Mouse (Mus musculus) retina, adult 2 months (tissue): ENCODE results near the gene Asic2.

Experiments
- DNase-seq: peaks from one replicate; pipeline ENCODE4 v3.0.0-alpha.2; 2012; ENCODE audit warnings: low read depth, low spot score

The Asic2 gene

DNA sequence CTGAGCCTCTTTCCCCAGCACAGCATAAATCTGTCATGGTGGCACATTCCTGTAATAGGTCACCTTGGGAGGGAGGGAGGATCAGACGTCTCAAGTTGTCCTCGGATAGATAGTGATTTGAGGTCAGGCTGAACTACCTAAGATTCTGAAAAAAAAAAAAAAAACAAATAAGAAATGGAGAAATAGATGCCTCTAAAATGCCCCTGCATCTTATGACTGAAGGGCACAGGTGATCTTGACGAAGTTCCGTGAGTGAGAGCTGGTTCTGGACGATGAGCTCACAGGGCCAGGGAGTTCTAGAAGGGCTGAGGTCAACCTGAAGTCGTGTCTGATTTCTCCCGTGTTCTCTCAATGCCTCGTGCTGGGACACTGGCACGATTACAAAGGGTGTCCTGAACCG lies 1110.2 kb downstream of the Asic2 start, which contains the start of gene Spaca3:
TSS of gene Spaca3 (plus strand) at position 301 of the 400 bp plus-strand sequence.
- no peak for DNase-seq

DNA sequence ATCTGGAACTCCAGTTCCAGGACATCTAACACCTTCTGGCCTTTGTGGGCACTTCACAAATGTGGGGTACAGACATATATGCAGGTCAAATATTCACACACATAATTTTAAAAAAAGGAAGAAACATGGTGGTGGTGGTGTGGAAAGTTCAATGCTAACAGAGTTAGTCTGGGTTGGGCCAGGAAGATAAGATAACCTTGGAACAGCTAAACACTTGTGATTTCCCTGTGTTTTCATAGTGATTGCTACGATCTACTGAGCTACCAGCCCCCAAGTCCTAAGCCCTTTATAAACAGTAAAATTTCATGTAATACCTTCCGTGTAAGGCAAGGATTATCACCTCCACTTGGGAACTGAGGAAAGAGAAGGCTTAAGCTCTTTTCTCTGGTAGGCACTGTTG lies 1111.4 kb downstream of the Asic2 start:
- DNase-seq = no peak

DNA sequence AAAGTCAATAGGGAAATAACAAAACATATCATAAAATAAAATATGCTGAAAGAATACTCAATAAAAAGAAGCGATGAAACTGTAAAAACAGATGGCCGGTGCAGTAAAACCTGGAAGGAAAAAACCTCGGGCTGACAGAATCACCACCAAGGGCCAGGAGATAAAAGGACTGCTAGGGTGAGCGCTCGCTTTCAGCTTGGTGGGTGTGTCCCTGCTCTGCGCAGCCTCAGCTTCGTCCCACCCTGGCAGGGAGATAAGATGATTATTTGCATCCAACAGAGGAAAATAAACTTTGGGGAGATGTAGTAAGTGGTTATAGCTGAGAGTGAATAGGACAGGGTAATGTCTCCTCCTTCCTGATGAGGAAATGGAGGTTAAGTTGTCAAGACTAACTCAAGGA lies 1113.3 kb downstream of the Asic2 start:
- DNase-seq = no peak

DNA sequence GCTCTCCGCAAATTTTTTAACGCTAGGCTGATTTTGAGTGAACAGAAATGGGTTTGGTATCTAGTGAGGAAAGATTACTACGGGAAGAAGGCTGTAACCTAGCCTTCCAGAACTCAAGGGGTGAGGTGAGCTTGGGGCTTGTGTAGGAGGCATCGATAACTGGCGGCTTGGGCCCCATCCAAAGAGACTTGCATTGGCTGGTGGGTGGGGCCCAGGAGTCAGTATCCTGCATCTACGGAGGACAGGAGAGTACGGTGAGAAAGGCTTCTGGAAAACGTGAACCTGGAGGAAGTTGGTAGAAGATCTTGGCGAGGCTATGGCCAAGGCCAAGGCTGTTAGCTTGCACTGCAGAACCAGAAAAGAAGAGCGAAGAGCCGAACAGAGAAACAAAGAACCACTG lies 1113.8 kb downstream of the Asic2 start:
- no peak for DNase-seq

DNA sequence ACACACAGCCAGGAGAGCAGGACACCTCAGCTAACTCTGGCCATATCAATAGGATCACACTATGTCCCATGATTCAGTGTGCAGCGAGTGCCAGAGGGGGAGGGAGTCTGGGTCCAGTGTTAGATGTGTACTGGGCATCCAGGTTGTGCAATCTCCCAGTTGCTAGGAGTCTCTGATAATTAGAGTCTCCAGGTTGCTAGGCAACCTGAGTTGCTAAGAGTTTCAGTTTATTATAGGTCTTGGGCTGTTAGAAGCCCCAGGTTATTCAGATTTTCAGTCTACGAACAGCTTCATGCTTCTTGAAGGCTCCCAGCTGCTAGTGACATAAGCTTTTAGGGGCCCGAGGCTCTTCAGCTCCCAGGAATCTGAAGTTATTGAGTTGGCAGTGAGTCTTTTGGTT lies 1115.2 kb downstream of the Asic2 start:
- DNase-seq = no peak

DNA sequence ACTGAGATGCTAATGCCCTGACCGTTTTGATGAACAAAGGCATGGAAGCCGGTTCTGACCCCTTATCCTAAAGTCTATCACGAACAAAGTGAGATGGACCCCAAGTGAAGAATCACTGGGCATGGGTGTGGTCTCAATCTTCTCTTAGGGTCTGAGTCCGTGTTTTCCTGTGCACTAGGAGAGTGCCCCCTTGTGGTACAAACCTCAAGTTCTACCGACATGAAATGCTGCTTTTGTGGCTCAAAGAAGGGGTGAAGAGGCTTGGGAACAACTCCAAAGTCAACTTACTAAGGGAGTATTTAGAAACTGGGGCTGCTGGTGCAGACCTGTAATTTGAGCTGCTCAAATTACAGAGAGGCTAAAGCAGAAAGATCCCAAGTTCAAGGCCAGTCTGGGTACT lies 1116.4 kb downstream of the Asic2 start:
- DNase-seq = no peak

DNA sequence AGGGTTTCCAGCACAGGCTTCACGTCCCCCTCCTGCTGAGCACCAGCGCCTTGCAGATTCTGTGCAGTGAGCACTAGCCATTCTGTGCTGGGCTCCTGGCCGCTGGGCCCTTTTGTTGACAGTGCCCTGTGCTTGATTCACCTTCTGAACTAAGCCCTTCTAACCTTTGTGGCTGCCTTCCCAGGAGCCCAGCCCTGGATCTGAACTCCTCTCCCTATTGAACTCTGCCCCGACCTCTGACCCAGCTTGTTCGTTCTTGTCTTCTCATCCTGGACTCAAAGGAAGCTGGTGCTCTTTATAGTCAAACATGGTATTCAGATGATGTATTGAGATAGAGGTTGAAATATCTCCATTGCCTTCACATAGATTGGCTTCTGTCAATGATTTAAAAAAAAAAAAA lies 1120.1 kb downstream of the Asic2 start:
- no peak for DNase-seq

DNA sequence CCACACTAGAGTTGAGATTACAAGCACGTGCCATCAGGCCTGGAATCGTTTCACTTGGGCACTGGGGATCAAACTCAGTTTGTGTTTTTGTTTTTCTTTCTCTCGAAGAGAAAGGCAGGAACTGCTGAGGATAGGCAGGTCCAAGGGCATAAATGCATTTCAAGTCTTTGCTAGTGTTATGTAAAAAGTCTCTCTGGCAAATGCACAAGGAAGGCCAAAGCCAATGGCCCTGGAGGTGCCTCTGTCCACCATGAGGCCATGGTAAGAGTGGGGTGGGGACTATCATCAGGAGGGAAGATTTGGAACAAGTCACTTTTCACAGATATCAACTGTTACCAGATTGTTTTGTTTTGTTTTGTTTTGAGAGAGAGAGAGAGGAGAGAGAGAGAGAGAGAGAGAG lies 1122.1 kb downstream of the Asic2 start:
- no peak for DNase-seq

DNA sequence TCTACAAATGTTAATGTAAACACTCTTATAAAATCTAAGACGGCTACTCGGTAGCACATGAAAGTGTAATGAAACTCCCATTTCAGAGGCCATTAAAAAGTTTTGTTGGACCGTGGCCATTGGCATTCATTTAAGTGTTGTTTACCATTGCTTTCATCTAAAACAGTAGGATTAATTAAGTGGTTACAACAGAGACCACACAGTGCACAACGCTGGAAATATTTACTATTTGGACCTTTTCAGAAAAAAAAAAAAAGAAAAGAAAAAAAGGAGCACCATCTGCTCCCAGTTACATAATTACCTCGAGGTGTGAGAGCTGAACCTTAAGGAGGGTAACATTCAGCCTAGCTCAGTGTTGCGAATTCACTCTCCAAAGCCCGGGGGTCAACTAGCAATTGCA lies 1122.8 kb downstream of the Asic2 start:
- no peak for DNase-seq

DNA sequence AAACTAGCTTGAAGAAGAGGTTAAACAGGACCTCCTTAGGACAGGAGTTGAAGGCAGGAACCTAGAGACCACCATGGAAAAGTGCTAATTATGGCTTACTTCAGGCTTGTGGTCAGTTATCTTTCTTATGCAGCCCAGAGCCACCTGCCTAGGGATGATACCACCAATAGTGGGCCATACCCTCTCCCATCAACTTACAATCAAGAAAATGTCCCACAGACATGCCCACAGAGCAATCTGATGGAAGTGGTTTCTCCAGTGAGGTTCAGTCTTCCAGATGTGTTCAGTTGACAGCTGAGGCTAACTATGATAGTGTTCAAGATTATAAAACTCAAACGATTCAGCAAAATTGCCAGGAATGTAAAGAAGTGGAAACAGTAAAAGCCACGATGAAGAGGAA lies 1124.8 kb downstream of the Asic2 start:
- no peak for DNase-seq

DNA sequence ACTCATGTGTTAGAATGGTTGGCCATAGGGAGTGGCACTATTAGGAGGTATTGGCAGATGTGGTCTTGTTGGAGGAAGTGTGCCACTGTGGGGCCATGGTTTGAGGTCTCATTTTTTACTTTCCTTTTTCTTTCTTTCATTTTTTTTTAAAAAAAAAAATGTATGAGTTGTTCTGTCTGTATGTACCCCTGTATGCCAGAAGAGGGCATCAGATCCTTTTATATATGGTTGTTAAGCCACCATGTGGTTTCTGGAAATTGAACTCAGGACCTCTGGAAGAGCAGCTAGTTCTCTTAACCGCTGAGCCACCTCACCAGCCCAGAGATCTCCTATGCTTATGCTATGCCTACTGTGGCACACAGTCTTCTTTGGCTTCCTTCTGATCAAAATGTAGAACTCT lies 1129.5 kb downstream of the Asic2 start:
- DNase-seq = no peak

DNA sequence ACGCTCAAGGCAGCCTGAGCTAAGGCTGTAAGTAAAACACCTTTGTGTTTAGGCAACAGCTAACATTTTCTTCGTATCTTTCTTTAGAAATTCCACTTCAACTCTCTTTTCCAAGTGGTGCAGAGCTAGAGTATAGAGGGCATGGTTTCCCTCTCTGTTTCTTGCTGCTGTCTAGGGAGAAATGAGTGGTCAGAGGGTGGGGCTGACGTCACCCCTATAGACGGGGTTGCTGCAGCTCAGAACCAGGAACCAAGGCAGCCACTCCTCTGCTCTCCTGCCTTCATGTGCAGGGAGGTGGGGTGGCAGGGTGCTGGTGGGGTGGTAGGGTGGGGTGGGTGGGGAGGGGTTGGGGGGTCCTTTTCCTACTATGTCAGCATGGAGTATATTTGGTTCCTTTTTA lies 1132.4 kb downstream of the Asic2 start:
- no peak for DNase-seq

DNA sequence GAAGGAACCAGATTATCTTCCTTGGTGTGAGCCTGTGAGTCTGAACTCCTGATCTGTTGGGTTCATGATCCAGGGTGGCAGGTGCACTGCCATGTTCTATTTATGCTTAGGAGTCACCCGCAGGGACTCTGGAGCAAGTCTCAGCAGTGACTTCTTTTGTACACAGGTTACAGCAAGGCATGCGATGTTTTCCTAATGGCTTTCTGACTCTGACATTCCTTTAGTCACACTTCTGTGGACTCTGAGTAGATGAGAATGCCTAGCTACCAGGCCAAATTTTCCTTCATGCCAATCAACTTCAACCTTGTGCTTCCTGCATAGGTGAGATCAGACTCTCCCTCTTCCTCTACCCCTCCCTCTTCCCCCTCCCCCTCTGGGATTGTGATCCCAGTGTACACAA lies 1132.9 kb downstream of the Asic2 start:
- DNase-seq = no peak
